Mouse (Mus musculus): ENCODE results near the gene Olfr771. TPM values are rescaled to one million over a fixed set of nuclear protein-coding genes. Genes with fewer than 3 reads are reported as not detected.
"Not testable (repeated sequence)": the region's sequence is repeated elsewhere in the genome, so short reads cannot be mapped to it uniquely, and the experiment has no call there.

Olfr771 gene
- polyA plus RNA-seq (2012; rRNA removed), result not detected in 2 replicates

DNA sequence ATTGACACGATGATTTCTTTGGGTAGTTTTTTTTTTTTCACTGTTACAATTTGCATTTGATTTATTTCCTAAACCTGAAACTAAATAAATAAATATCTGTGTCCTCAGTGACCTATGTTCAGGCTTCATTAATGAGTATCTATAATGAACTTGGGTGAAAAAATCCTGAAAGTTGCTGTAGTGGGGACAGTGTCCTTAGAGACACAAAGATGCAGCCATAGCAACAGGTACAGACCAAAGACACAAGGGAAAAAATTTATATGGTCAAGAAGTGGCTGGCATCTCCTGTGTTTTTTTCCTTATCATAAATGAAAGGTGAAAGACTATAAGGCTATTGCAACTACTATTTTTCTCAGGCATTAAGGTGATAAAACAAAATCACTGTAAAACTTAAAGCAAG is at the start of gene Olfr771:
Olfr771 (minus strand) TSS at position 101 of the 400 bp plus-strand sequence.
- Histone ChIP-seq H3K4me1 (ENCODE audit: control insufficient read depth, insufficient read depth, low read length) (no peaks in the 10 kb centered on the region), H3K27ac (ENCODE audit: insufficient read depth, low read length) (no peak within 1 kb of the TSS), H3K4me3 (ENCODE audit: insufficient read depth, low read length) (no peak within 1 kb of the TSS)
- TF ChIP-seq POLR2A (IDR thresholded peaks at IDR 0.05; ENCODE audit: extremely low read depth, insufficient read depth, low read length), result no peak
- no peak for TF ChIP-seq CTCF (IDR thresholded peaks at IDR 0.05; ENCODE audit: extremely low read depth, insufficient read depth, low read length)

DNA sequence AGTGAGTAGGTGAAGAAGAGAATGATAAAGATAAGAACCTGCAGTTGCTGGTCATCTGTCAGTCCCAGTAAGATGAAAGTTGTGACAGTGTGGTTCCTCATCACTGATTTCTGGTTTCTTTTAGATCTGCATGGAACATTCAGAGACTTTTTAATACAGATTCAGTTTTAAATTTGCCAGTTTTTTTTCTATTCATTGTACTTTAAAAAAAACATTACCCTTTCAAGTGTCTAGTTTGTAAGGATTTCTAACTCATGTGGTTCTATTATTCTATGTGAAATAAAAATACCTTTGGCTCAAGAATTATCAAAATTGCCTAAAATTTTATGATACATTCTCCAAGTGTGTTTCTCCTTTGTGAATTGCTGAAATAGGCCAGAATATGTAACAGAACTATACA is 22.8 kb upstream of the Olfr771 start, which contains the start of gene Olfr773:
Olfr773 (minus strand) TSS at position 101 of the 400 bp plus-strand sequence.
- not testable (repeated sequence) for H3K4me3 ChIP-seq (ENCODE audit: insufficient read depth, low read length); H3K27ac ChIP-seq (ENCODE audit: insufficient read depth, low read length); H3K4me1 ChIP-seq (ENCODE audit: control insufficient read depth, insufficient read depth, low read length)

DNA sequence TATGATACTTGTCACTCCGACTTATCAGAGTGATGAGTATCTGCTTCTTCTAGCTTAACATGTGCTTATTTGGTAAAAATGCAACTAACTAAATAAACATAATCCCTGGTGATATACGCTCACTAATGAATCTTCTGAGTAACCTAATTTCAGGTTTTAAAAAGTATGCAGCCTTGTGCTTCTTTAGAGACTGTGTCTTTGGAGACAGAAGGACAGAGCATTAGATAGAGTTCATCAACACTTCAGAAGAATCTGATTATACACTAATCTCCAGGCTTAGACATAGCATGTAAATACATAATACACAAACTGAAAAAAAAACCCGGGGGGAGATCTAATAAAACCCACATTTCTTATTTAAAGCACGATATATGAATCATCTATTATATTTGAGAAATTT is 13.3 kb upstream of the Olfr771 start, which contains the start of gene Olfr772:
Olfr772 (minus strand) TSS at position 101 of the 400 bp plus-strand sequence.
- H3K27ac ChIP-seq (ENCODE audit: insufficient read depth, low read length); H3K4me3 ChIP-seq (ENCODE audit: insufficient read depth, low read length); H3K4me1 ChIP-seq (ENCODE audit: control insufficient read depth, insufficient read depth, low read length): not testable (repeated sequence)

DNA sequence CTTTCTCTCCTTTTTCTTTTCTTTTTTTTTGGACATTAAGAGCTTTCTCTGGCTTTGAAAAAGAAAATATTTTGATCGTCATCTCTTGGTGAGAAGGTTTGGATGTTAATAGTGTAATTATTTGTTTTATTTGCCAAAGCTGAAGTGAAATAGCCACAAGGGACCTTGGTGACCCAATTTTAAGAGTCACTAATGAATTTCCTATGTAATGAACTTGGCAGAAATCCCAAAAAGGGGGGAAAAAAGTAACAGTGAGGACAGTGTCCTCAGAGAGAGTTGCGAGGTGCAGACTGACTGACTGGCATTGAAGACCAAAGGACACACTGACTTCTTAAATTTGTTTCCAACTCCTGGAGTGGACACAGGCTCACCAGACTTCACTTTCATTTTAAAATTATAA is 25.7 kb downstream of the Olfr771 start, which contains the start of gene Olfr770:
Olfr770 (minus strand) TSS at position 101 of the 400 bp plus-strand sequence.
- H3K4me1 ChIP-seq (ENCODE audit: control insufficient read depth, insufficient read depth, low read length), result no peaks in the 10 kb centered on the region
- TF ChIP-seq CTCF (IDR thresholded peaks at IDR 0.05; ENCODE audit: extremely low read depth, insufficient read depth, low read length) (no peak), POLR2A (IDR thresholded peaks at IDR 0.05; ENCODE audit: extremely low read depth, insufficient read depth, low read length) (no peak)
- H3K4me3 ChIP-seq (ENCODE audit: insufficient read depth, low read length), result no peak within 1 kb of the TSS
- no peak within 1 kb of the TSS for H3K27ac ChIP-seq (ENCODE audit: insufficient read depth, low read length)

DNA sequence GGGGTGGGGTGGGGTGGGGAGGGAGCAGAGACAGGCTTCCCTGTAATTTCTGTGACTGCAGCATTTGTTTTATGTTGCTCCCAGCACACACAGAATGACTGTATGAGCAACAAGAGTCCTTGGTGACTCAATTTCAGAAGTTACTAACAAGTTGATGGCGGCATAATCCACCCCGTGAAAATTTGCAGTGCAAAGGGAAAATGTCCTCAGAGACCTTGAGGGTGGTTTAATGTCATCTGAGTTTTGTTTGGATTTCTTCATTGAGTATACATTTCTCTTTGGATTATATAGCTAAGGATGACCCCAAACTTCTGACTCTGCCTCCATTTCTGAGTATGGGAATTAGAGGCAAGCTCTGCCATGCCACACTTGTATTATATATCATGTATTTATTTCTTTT is 46.8 kb downstream of the Olfr771 start, which contains the start of gene Olfr769:
Olfr769 (minus strand) TSS at position 101 of the 400 bp plus-strand sequence.
- H3K4me1 ChIP-seq (ENCODE audit: control insufficient read depth, insufficient read depth, low read length), result no peaks in the 10 kb centered on the region
- no peak within 1 kb of the TSS for H3K27ac ChIP-seq (ENCODE audit: insufficient read depth, low read length)
- H3K4me3 ChIP-seq (ENCODE audit: insufficient read depth, low read length), result no peak within 1 kb of the TSS
- TF ChIP-seq POLR2A (IDR thresholded peaks at IDR 0.05; ENCODE audit: extremely low read depth, insufficient read depth, low read length) (no peak), CTCF (IDR thresholded peaks at IDR 0.05; ENCODE audit: extremely low read depth, insufficient read depth, low read length) (no peak)

DNA sequence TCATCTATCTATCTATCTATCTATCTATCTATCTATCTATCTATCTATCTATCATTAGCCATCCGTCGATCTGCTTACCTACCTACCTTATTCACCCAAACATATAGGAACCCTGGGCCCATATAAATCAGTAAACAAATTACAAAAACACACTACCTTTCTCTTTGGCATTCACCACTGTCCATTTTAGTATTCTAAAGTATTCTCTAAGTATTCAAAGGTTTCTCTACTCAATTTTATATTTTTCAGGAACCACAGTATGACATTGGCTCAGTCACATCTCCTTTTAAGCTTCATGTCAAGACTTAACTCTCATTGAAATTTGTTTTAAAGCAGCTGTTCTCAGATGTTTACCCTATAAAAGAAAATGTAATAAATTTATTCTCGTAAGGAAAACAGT is 49.4 kb downstream of the Olfr771 start:
- no peak overlapping the region for H3K4me3 ChIP-seq (ENCODE audit: insufficient read depth, low read length)
- no peak for TF ChIP-seq POLR2A (IDR thresholded peaks at IDR 0.05; ENCODE audit: extremely low read depth, insufficient read depth, low read length)
- no peak for TF ChIP-seq CTCF (IDR thresholded peaks at IDR 0.05; ENCODE audit: extremely low read depth, insufficient read depth, low read length)
- H3K4me1 ChIP-seq (ENCODE audit: control insufficient read depth, insufficient read depth, low read length), result no peaks in the 10 kb centered on the region
- H3K27ac ChIP-seq (ENCODE audit: insufficient read depth, low read length), result no peak overlapping the region

Other genes starting within 250 kb of the Olfr771 start
- 12.7 and 13.0 TPM in 2 replicates for gene Rdh5, start 241.9 kb downstream of the Olfr771 start, polyA plus RNA-seq (2012; rRNA removed)
- gene Bloc1s1, start 240.7 kb downstream of the Olfr771 start, polyA plus RNA-seq (2012; rRNA removed), result 221 and 224 TPM in 2 replicates
- 24.3 and 24.9 TPM in 2 replicates for gene Itga7, start 230.9 kb downstream of the Olfr771 start, polyA plus RNA-seq (2012; rRNA removed)
- not detected in 2 replicates for gene Mettl7b, start 203.8 kb downstream of the Olfr771 start, polyA plus RNA-seq (2012; rRNA removed)
- not detected in 2 replicates for gene Olfr9, start 175.3 kb downstream of the Olfr771 start, polyA plus RNA-seq (2012; rRNA removed)
- not detected in 2 replicates for gene Olfr763, start 154.0 kb downstream of the Olfr771 start, polyA plus RNA-seq (2012; rRNA removed)
- not detected in 2 replicates for gene Olfr764-ps1, start 124.9 kb downstream of the Olfr771 start, polyA plus RNA-seq (2012; rRNA removed)
- not detected in 2 replicates for gene Olfr765, start 114.8 kb downstream of the Olfr771 start, polyA plus RNA-seq (2012; rRNA removed)
- gene Olfr766-ps1, start 95.8 kb downstream of the Olfr771 start, polyA plus RNA-seq (2012; rRNA removed), result not detected in 2 replicates
- not detected in 2 replicates for gene Olfr767, start 81.8 kb downstream of the Olfr771 start, polyA plus RNA-seq (2012; rRNA removed)
- gene Olfr768, start 65.4 kb downstream of the Olfr771 start, polyA plus RNA-seq (2012; rRNA removed), result not detected in 2 replicates
- not detected in 2 replicates for gene Olfr769, start 46.9 kb downstream of the Olfr771 start, polyA plus RNA-seq (2012; rRNA removed)
- not detected in 2 replicates for gene Olfr770, start 25.8 kb downstream of the Olfr771 start, polyA plus RNA-seq (2012; rRNA removed)
- not detected in 2 replicates for gene Olfr772, start 13.2 kb upstream of the Olfr771 start, polyA plus RNA-seq (2012; rRNA removed)
- not detected in 2 replicates for gene Olfr773, start 22.7 kb upstream of the Olfr771 start, polyA plus RNA-seq (2012; rRNA removed)
- gene Olfr774, start 71.5 kb upstream of the Olfr771 start, polyA plus RNA-seq (2012; rRNA removed), result not detected in 2 replicates
- not detected in 2 replicates for gene Olfr775, start 83.7 kb upstream of the Olfr771 start, polyA plus RNA-seq (2012; rRNA removed)
- gene Olfr776, start 94.4 kb upstream of the Olfr771 start, polyA plus RNA-seq (2012; rRNA removed), result not detected in 2 replicates
- not detected in 2 replicates for gene Olfr777, start 106.7 kb upstream of the Olfr771 start, polyA plus RNA-seq (2012; rRNA removed)
- gene Olfr780, start 153.4 kb upstream of the Olfr771 start, polyA plus RNA-seq (2012; rRNA removed), result not detected in 2 replicates
- gene Olfr781, start 164.1 kb upstream of the Olfr771 start, polyA plus RNA-seq (2012; rRNA removed), result not detected in 2 replicates
- not detected in 2 replicates for gene Olfr782, start 184.1 kb upstream of the Olfr771 start, polyA plus RNA-seq (2012; rRNA removed)
- gene Olfr784, start 219.3 kb upstream of the Olfr771 start, polyA plus RNA-seq (2012; rRNA removed), result 0.21 and 0.31 TPM in 2 replicates
- gene Olfr785, start 240.7 kb upstream of the Olfr771 start, polyA plus RNA-seq (2012; rRNA removed), result not detected in 2 replicates